Mouse (Mus musculus) cerebellum, postnatal 4 days (tissue): Measurements from ENCODE around the gene Edf1.
"Not testable (repeated sequence)": the region's sequence is repeated elsewhere in the genome, so short reads cannot be mapped to it uniquely, and the experiment has no call there.

Experiments
- DNase-seq, 2 experiments: peaks; one replicate each; pipeline ENCODE4 v3.0.0; 2022; ENCODE audit warnings: low spot score in 2 of 2, mixed read lengths in 1 of 2

The Edf1 gene

GRCm38 (mm10) chr2:25557221-25557963 is at the start of gene Edf1:
Edf1 (plus strand) TSS chr2:25557847.
- DNase-seq, result peak; percentile 84 to 93

GRCm38 (mm10) chr2:25509912-25510311 is 47.7 kb upstream of the Edf1 start:
- no peak for DNase-seq

GRCm38 (mm10) chr2:25526510-25527302 is 30.9 kb upstream of the Edf1 start:
- DNase-seq, result no peak

GRCm38 (mm10) chr2:25533707-25534106 is 23.9 kb upstream of the Edf1 start:
- no peak for DNase-seq

GRCm38 (mm10) chr2:25534178-25534865 is 23.3 kb upstream of the Edf1 start:
- peak in 1 of 2 experiments; percentile 32 for DNase-seq

- no peak for DNase-seq
Measured at GRCm38 (mm10) chr2:25534866-25535182, 22.8 kb upstream of the Edf1 start.

- DNase-seq, result no peak
Measured at GRCm38 (mm10) chr2:25536531-25536930, 21.1 kb upstream of the Edf1 start.

- DNase-seq, result no peak
Measured at GRCm38 (mm10) chr2:25540541-25540948, 17.1 kb upstream of the Edf1 start.

- no peak for DNase-seq
Measured at GRCm38 (mm10) chr2:25541644-25542367, 15.8 kb upstream of the Edf1 start.

- no peak for DNase-seq
Measured at GRCm38 (mm10) chr2:25545996-25546810, 11.4 kb upstream of the Edf1 start.

GRCm38 (mm10) chr2:25546811-25547491 is 10.7 kb upstream of the Edf1 start, which contains the start of gene Traf2:
Traf2 (minus strand) TSS chr2:25546940.
- DNase-seq, result peak; percentile 96 to 99

- DNase-seq, result no peak
Measured at GRCm38 (mm10) chr2:25549021-25549991, 8.3 kb upstream of the Edf1 start.

- DNase-seq, result peak in 1 of 2 experiments; percentile 42
Measured at GRCm38 (mm10) chr2:25551186-25551585, 6.5 kb upstream of the Edf1 start.

GRCm38 (mm10) chr2:25553171-25553786 is 4.4 kb upstream of the Edf1 start:
- not testable (repeated sequence) for DNase-seq

GRCm38 (mm10) chr2:25555479-25555878 is 2.2 kb upstream of the Edf1 start:
- DNase-seq, result not testable (repeated sequence)

- no peak for DNase-seq
Measured at GRCm38 (mm10) chr2:25556296-25556695, 1.4 kb upstream of the Edf1 start.

- no peak for DNase-seq
Measured at GRCm38 (mm10) chr2:25557964-25558360, 315 bp downstream of the Edf1 start.

- DNase-seq, result no peak
Measured at GRCm38 (mm10) chr2:25558774-25559173, 1.1 kb downstream of the Edf1 start.

- DNase-seq, result no peak
Measured at GRCm38 (mm10) chr2:25560551-25560950, 2.9 kb downstream of the Edf1 start.
